Comparison of ENCODE assay signal across 7 mouse cellular contexts in genomic region chr17:46644152-46644805, GRCm38 (mm10). TPM values are rescaled to one million over a fixed set of nuclear protein-coding genes. Genes with fewer than 3 reads are reported as not detected.
DNase-seq lines count a peak whose midpoint lies in the region; ATAC-seq and TF ChIP-seq lines count a peak whose summit lies in the region.

No protein-coding gene starts in this region.

- H3K27me3 ChIP-seq in lung, embryonic 16.5 days (ENCODE audit: control insufficient read depth, insufficient read depth, low read depth, low read length), result no peaks in the 10 kb centered on the region
- no peaks in the 10 kb centered on the region for H3K27me3 ChIP-seq in forebrain, postnatal 0 days (ENCODE audit: insufficient read depth, low read length)
- H3K27me3 ChIP-seq in liver, embryonic 12.5 days (replicated peaks), result no peaks in the 10 kb centered on the region
- no peaks in the 10 kb centered on the region for H3K27me3 ChIP-seq in stomach, postnatal 0 days (ENCODE audit: control insufficient read depth, insufficient read depth, low read length)

- H3K36me3 ChIP-seq in lung, embryonic 16.5 days (ENCODE audit: control insufficient read depth, insufficient read depth, low read length), result peaks cover 5% of the 10 kb centered on the region; the same call in 1 of the 2 replicates
- H3K36me3 ChIP-seq in forebrain, postnatal 0 days (ENCODE audit: insufficient read depth), result peaks cover 34% of the 10 kb centered on the region
- H3K36me3 ChIP-seq in liver, embryonic 12.5 days, result peaks cover 21% of the 10 kb centered on the region
- peaks cover 15% of the 10 kb centered on the region; the same call in 1 of the 2 replicates for H3K36me3 ChIP-seq in stomach, postnatal 0 days (ENCODE audit: control insufficient read depth, insufficient read depth, low read length)

- H3K4me3 ChIP-seq in lung, embryonic 16.5 days (ENCODE audit: low read length), result peak overlapping the region; percentile 92
- no peak overlapping the region for H3K4me3 ChIP-seq in forebrain, postnatal 0 days (ENCODE audit: low read depth, low read length)
- peak overlapping the region; percentile 80; the same call in 1 of the 2 replicates for H3K4me3 ChIP-seq in liver, embryonic 12.5 days
- H3K4me3 ChIP-seq in stomach, postnatal 0 days (ENCODE audit: low read depth, low read length), result peak overlapping the region; percentile 60

- no peak for TF ChIP-seq CTCF in forebrain, postnatal 0 days (IDR thresholded peaks at IDR 0.05; ENCODE audit: low read depth)
- TF ChIP-seq CTCF in stomach, postnatal 0 days (IDR thresholded peaks at IDR 0.05; ENCODE audit: low read depth), result no peak

- no peak for ATAC-seq in lung, embryonic 16.5 days (ENCODE audit: low read depth)
- ATAC-seq in forebrain, postnatal 0 days, result no peak
- no peak for ATAC-seq in liver, embryonic 12.5 days
- no peak for ATAC-seq in stomach, postnatal 0 days (ENCODE audit: low FRiP score, low TSS enrichment)

- peaks cover 21% of the 10 kb centered on the region for H3K4me1 ChIP-seq in lung, embryonic 16.5 days (replicated peaks; ENCODE audit: control insufficient read depth, insufficient read depth, low read length)
- H3K4me1 ChIP-seq in forebrain, postnatal 0 days (ENCODE audit: insufficient read depth), result peaks cover 10% of the 10 kb centered on the region
- H3K4me1 ChIP-seq in liver, embryonic 12.5 days, result peaks cover 25% of the 10 kb centered on the region
- H3K4me1 ChIP-seq in stomach, postnatal 0 days (replicated peaks; ENCODE audit: control insufficient read depth, insufficient read depth), result no peaks in the 10 kb centered on the region

- peak overlapping the region; percentile 94 for H3K4me2 ChIP-seq in lung, embryonic 16.5 days (ENCODE audit: low read depth, low read length)
- peak overlapping the region; percentile 89; the same call in 1 of the 2 replicates for H3K4me2 ChIP-seq in forebrain, postnatal 0 days (ENCODE audit: low read depth)
- H3K4me2 ChIP-seq in liver, embryonic 12.5 days, result peak overlapping the region; percentile 97
- peak overlapping the region; percentile 95 for H3K4me2 ChIP-seq in stomach, postnatal 0 days (replicated peaks; ENCODE audit: low read depth)

- no peaks in the 10 kb centered on the region for H3K9me3 ChIP-seq in lung, embryonic 16.5 days (ENCODE audit: control insufficient read depth, low read length)
- no peaks in the 10 kb centered on the region for H3K9me3 ChIP-seq in forebrain, postnatal 0 days (ENCODE audit: low read length)
- H3K9me3 ChIP-seq in liver, embryonic 12.5 days (replicated peaks), result no peaks in the 10 kb centered on the region
- no peaks in the 10 kb centered on the region for H3K9me3 ChIP-seq in stomach, postnatal 0 days (ENCODE audit: control insufficient read depth, low read length)

- 85% methylated on average over 12 of the region's 12 CpGs for WGBS in lung, embryonic 16.5 days
- 91% methylated on average over 12 of the region's 12 CpGs for WGBS in forebrain, postnatal 0 days
- 82% methylated on average over 12 of the region's 12 CpGs for WGBS in liver, embryonic 12.5 days (ENCODE audit: insufficient replicate concordance)
- 83% methylated on average over 12 of the region's 12 CpGs for WGBS in stomach, postnatal 0 days

- DNase-seq in lung, postnatal 25 days (ENCODE audit: low spot score), result no peak
- DNase-seq in forebrain, postnatal 0 days, result no peak
- DNase-seq in stomach, postnatal 0 days (ENCODE audit: low spot score), result no peak
- no peak for DNase-seq in adrenal gland, postnatal 36 days
- no peak for DNase-seq in spleen, postnatal 4 days (ENCODE audit: low spot score in 2 of 2)

- H3K9ac ChIP-seq in lung, embryonic 16.5 days (ENCODE audit: low read length), result peak overlapping the region; percentile 80
- H3K9ac ChIP-seq in forebrain, postnatal 0 days, result no peak overlapping the region
- 0 out of 2 replicates have a peak overlapping the region, but pooled peaks have one; percentile 79 for H3K9ac ChIP-seq in liver, embryonic 12.5 days
- H3K9ac ChIP-seq in stomach, postnatal 0 days (ENCODE audit: low read length), result peak overlapping the region; percentile 74

- TF ChIP-seq EP300 in stomach, postnatal 0 days (optimal IDR thresholded peaks at IDR 0.05), result no peak

- H3K27ac ChIP-seq in lung, embryonic 16.5 days (ENCODE audit: low read length), result no peak overlapping the region
- no peak overlapping the region for H3K27ac ChIP-seq in forebrain, postnatal 0 days (ENCODE audit: low read depth, low read length)
- no peak overlapping the region for H3K27ac ChIP-seq in liver, embryonic 12.5 days
- H3K27ac ChIP-seq in stomach, postnatal 0 days (replicated peaks), result peak overlapping the region; percentile 91

RNA-seq across cellular contexts. Expression of gene Klc4, which starts 1.5 kb away (rescaled TPM):
- 27.6 and 30.8 TPM in 2 replicates for polyA plus RNA-seq in lung, embryonic 16.5 days (2015; fragmentation: Nextera tagmentation; extraction: Ambion mirVana)
- total RNA-seq in forebrain, postnatal 0 days (2014; rRNA removed), result 31.2 and 32.7 TPM in 2 replicates
- polyA plus RNA-seq in forebrain, postnatal 0 days (2015; fragmentation: Nextera tagmentation; extraction: Ambion mirVana), result 20.3 and 21.3 TPM in 2 replicates
- polyA plus RNA-seq in liver, embryonic 12.5 days (2016; fragmentation: Nextera tagmentation; extraction: Ambion mirVana), result 6.3 and 6.6 TPM in 2 replicates
- 34.5 and 34.8 TPM in 2 replicates for polyA plus RNA-seq in stomach, postnatal 0 days (2015; fragmentation: Nextera tagmentation; extraction: Ambion mirVana)
- total RNA-seq in adrenal gland, postnatal 36 days (2021), result 10 to 100 TPM; 35.3 to 50.3 TPM

RNA-seq across cellular contexts. Expression of gene Mrpl2, which starts 1.8 kb away (rescaled TPM):
- polyA plus RNA-seq in lung, embryonic 16.5 days (2015; fragmentation: Nextera tagmentation; extraction: Ambion mirVana), result 93.0 and 97.4 TPM in 2 replicates
- 51.4 and 62.9 TPM in 2 replicates for total RNA-seq in forebrain, postnatal 0 days (2014; rRNA removed)
- 96.2 and 111 TPM in 2 replicates for polyA plus RNA-seq in forebrain, postnatal 0 days (2015; fragmentation: Nextera tagmentation; extraction: Ambion mirVana)
- polyA plus RNA-seq in liver, embryonic 12.5 days (2016; fragmentation: Nextera tagmentation; extraction: Ambion mirVana), result 95.0 and 106 TPM in 2 replicates
- 96.4 and 98.8 TPM in 2 replicates for polyA plus RNA-seq in stomach, postnatal 0 days (2015; fragmentation: Nextera tagmentation; extraction: Ambion mirVana)
- total RNA-seq in adrenal gland, postnatal 36 days (2021), result 100 to 1,000 TPM in 1 of 2 experiments, 10 to 100 TPM in 1; 92.6 to 114 TPM

RNA-seq across cellular contexts. Expression of gene Cul7, which starts 5.9 kb away (rescaled TPM):
- polyA plus RNA-seq in lung, embryonic 16.5 days (2015; fragmentation: Nextera tagmentation; extraction: Ambion mirVana), result 49.1 and 50.8 TPM in 2 replicates
- total RNA-seq in forebrain, postnatal 0 days (2014; rRNA removed), result 77.0 and 89.9 TPM in 2 replicates
- polyA plus RNA-seq in forebrain, postnatal 0 days (2015; fragmentation: Nextera tagmentation; extraction: Ambion mirVana), result 20.6 and 24.0 TPM in 2 replicates
- 16.9 and 18.3 TPM in 2 replicates for polyA plus RNA-seq in liver, embryonic 12.5 days (2016; fragmentation: Nextera tagmentation; extraction: Ambion mirVana)
- 12.9 and 14.0 TPM in 2 replicates for polyA plus RNA-seq in stomach, postnatal 0 days (2015; fragmentation: Nextera tagmentation; extraction: Ambion mirVana)
- total RNA-seq in adrenal gland, postnatal 36 days (2021), result 10 to 100 TPM; 36.3 to 42.2 TPM

RNA-seq across cellular contexts. Expression of gene Ptk7, which starts 15.0 kb away (rescaled TPM):
- polyA plus RNA-seq in lung, embryonic 16.5 days (2015; fragmentation: Nextera tagmentation; extraction: Ambion mirVana), result 141 and 143 TPM in 2 replicates
- 42.4 and 56.6 TPM in 2 replicates for total RNA-seq in forebrain, postnatal 0 days (2014; rRNA removed)
- 18.9 and 19.7 TPM in 2 replicates for polyA plus RNA-seq in forebrain, postnatal 0 days (2015; fragmentation: Nextera tagmentation; extraction: Ambion mirVana)
- polyA plus RNA-seq in liver, embryonic 12.5 days (2016; fragmentation: Nextera tagmentation; extraction: Ambion mirVana), result 16.8 and 17.7 TPM in 2 replicates
- polyA plus RNA-seq in stomach, postnatal 0 days (2015; fragmentation: Nextera tagmentation; extraction: Ambion mirVana), result 29.4 and 32.1 TPM in 2 replicates
- 10 to 100 TPM in 1 of 2 experiments, 1 to 10 TPM in 1; 6.8 to 11.7 TPM for total RNA-seq in adrenal gland, postnatal 36 days (2021)

RNA-seq across cellular contexts. Expression of gene Rrp36, which starts 29.9 kb away (rescaled TPM):
- polyA plus RNA-seq in lung, embryonic 16.5 days (2015; fragmentation: Nextera tagmentation; extraction: Ambion mirVana), result 51.4 and 51.6 TPM in 2 replicates
- 29.7 and 31.1 TPM in 2 replicates for total RNA-seq in forebrain, postnatal 0 days (2014; rRNA removed)
- polyA plus RNA-seq in forebrain, postnatal 0 days (2015; fragmentation: Nextera tagmentation; extraction: Ambion mirVana), result 39.4 and 52.1 TPM in 2 replicates
- 37.0 and 37.3 TPM in 2 replicates for polyA plus RNA-seq in liver, embryonic 12.5 days (2016; fragmentation: Nextera tagmentation; extraction: Ambion mirVana)
- polyA plus RNA-seq in stomach, postnatal 0 days (2015; fragmentation: Nextera tagmentation; extraction: Ambion mirVana), result 37.2 and 38.1 TPM in 2 replicates
- total RNA-seq in adrenal gland, postnatal 36 days (2021), result 10 to 100 TPM; 23.8 to 30.4 TPM
